Mouse (Mus musculus) c-Kit-positive CD71-positive TER-119-negative erythroid progenitor cells, embryonic 14.5 days (primary cell): ENCODE data around the gene Fads3.

Source experiments
- DNase-seq: peaks from one replicate; pipeline ENCODE4 v3.0.0-alpha.2; 2013; ENCODE audit warnings: low read depth

Gene Fads3

GRCm38 (mm10) chr19:10070186-10070980, 29.0 kb downstream of the Fads3 start:
- DNase-seq, result no peak

- no peak for DNase-seq
Measured at GRCm38 (mm10) chr19:10071166-10071565, 29.8 kb downstream of the Fads3 start.

GRCm38 (mm10) chr19:10071892-10072291, 30.5 kb downstream of the Fads3 start:
- no peak for DNase-seq

- DNase-seq, result no peak
Measured at GRCm38 (mm10) chr19:10073145-10073544, 31.8 kb downstream of the Fads3 start.

GRCm38 (mm10) chr19:10078392-10078791, 37.0 kb downstream of the Fads3 start:
- DNase-seq, result no peak

GRCm38 (mm10) chr19:10080384-10080783, 39.0 kb downstream of the Fads3 start:
- DNase-seq, result no peak

GRCm38 (mm10) chr19:10082105-10082504, 40.7 kb downstream of the Fads3 start:
- DNase-seq, result no peak

- DNase-seq, result no peak
Measured at GRCm38 (mm10) chr19:10085454-10085853, 44.1 kb downstream of the Fads3 start.

- DNase-seq, result no peak
Measured at GRCm38 (mm10) chr19:10086976-10087375, 45.6 kb downstream of the Fads3 start.

- DNase-seq, result no peak
Measured at GRCm38 (mm10) chr19:10093829-10094228, 52.5 kb downstream of the Fads3 start.

- no peak for DNase-seq
Measured at GRCm38 (mm10) chr19:10094695-10095094, 53.3 kb downstream of the Fads3 start.

- DNase-seq, result no peak
Measured at GRCm38 (mm10) chr19:10096371-10096876, 55.1 kb downstream of the Fads3 start.

- no peak for DNase-seq
Measured at GRCm38 (mm10) chr19:10097826-10098225, 56.5 kb downstream of the Fads3 start.

GRCm38 (mm10) chr19:10100631-10101071, 59.3 kb downstream of the Fads3 start:
- peak; percentile 82 for DNase-seq

GRCm38 (mm10) chr19:10101341-10102053, 60.1 kb downstream of the Fads3 start, which contains the start of gene Fads2:
Gene Fads2, minus strand, starts transcription at chr19:10101746.
- DNase-seq, result peak; percentile 72

- peak; percentile 37 for DNase-seq
Measured at GRCm38 (mm10) chr19:10102054-10102700, 60.8 kb downstream of the Fads3 start.

GRCm38 (mm10) chr19:10104234-10104633, 62.9 kb downstream of the Fads3 start:
- no peak for DNase-seq

- peak; percentile 51 for DNase-seq
Measured at GRCm38 (mm10) chr19:10105034-10105493, 63.7 kb downstream of the Fads3 start.

GRCm38 (mm10) chr19:10106634-10107033, 65.3 kb downstream of the Fads3 start:
- no peak for DNase-seq

GRCm38 (mm10) chr19:10107051-10107611, 65.8 kb downstream of the Fads3 start:
- no peak for DNase-seq

- DNase-seq, result no peak
Measured at GRCm38 (mm10) chr19:10108129-10108528, 66.8 kb downstream of the Fads3 start.

GRCm38 (mm10) chr19:10108666-10109065, 67.3 kb downstream of the Fads3 start:
- DNase-seq, result no peak
